Mouse (Mus musculus) cortical plate, adult 2 months (tissue): ENCODE measurements around the gene Acox2.

Experiments used
- CTCF ChIP-seq: fragments of 200-500 bp; IDR thresholded peaks from 2 replicates; pipeline ENCODE4 v1.5.1; 2011; ENCODE audit warnings: mild to moderate bottlenecking, control low read depth, low read length; ENCODE audit not compliant: insufficient read depth; ENCODE audit errors: extremely low read depth
- POLR2A ChIP-seq: fragments of 200-500 bp; IDR thresholded peaks from 2 replicates; pipeline ENCODE4 v1.6.1; 2011; ENCODE audit warnings: mild to moderate bottlenecking, low read length, control low read depth; ENCODE audit not compliant: insufficient read depth; ENCODE audit errors: extremely low read depth

- no peak for TF ChIP-seq CTCF
- no peak for TF ChIP-seq POLR2A
These were observed 52.8 kb downstream of the Acox2 start for GRCm38 (mm10) chr14:8206179-8206910.
